Mouse (Mus musculus) stomach, postnatal 0 days (tissue): ENCODE measurements around the gene Dusp15. TPM values are rescaled to one million over a fixed set of nuclear protein-coding genes. Genes with fewer than 3 reads are reported as not detected.

Experiments
- ATAC-seq: fragments of 200-750 bp; cut with Nextera tagmentation; 2 replicates; pipeline ENCODE4 v1.8.0; 2017; ENCODE audit not compliant: low FRiP score, low TSS enrichment
- DNase-seq: peaks from one replicate; pipeline ENCODE4 v3.0.0-alpha.2; 2016; ENCODE audit warnings: low spot score
- H3K27ac ChIP-seq: fragments of 300-500 bp; sonication (generic); replicated peaks from 2 replicates; pipeline ENCODE4 v1.5.1; 2014; ENCODE audit warnings: mild to moderate bottlenecking, control low read depth
- H3K27me3 ChIP-seq: fragments of 300-500 bp; sonication (generic); 2 replicates; pipeline ENCODE4 v1.6.1; 2014; ENCODE audit warnings: low read length; ENCODE audit not compliant: control insufficient read depth, insufficient read depth
- H3K36me3 ChIP-seq: fragments of 300-500 bp; sonication (generic); 2 replicates; pipeline ENCODE4 v1.6.1; 2014; ENCODE audit warnings: low read length, mixed read lengths; ENCODE audit not compliant: control insufficient read depth, insufficient read depth
- H3K4me1 ChIP-seq: fragments of 300-500 bp; sonication (generic); replicated peaks from 2 replicates; pipeline ENCODE4 v1.6.1; 2014; ENCODE audit warnings: antibody characterized with exemption; ENCODE audit not compliant: control insufficient read depth, insufficient read depth
- H3K4me2 ChIP-seq: fragments of 300-500 bp; sonication (generic); replicated peaks from 2 replicates; pipeline ENCODE4 v1.6.1; 2014; ENCODE audit warnings: low read depth, mild to moderate bottlenecking, control low read depth, moderate library complexity
- H3K4me3 ChIP-seq: fragments of 300-500 bp; sonication (generic); 2 replicates; pipeline ENCODE4 v1.5.1; 2014; ENCODE audit warnings: low read depth, low read length, control low read depth
- H3K9ac ChIP-seq: fragments of 300-500 bp; sonication (generic); 2 replicates; pipeline ENCODE4 v1.6.1; 2014; ENCODE audit warnings: mild to moderate bottlenecking, low read length, control low read depth, mixed read lengths
- H3K9me3 ChIP-seq: fragments of 300-500 bp; sonication (generic); 2 replicates; pipeline ENCODE4 v1.6.1; 2016; ENCODE audit warnings: low read length; ENCODE audit not compliant: control insufficient read depth
- CTCF ChIP-seq: IDR thresholded peaks from 2 replicates; pipeline ENCODE4 v1.5.1; 2016; ENCODE audit warnings: antibody characterized with exemption, low read depth, mild to moderate bottlenecking, moderate library complexity
- EP300 ChIP-seq: optimal IDR thresholded peaks from 2 replicates; pipeline ENCODE3; 2016; ENCODE audit warnings: antibody characterized with exemption
- WGBS: fragments of 180-500 bp; shearing (Covaris S2); extraction: QIAGEN DNeasy Blood & Tissue Kit; methylation state at CpG from one replicate; pipeline ENCODE4 v1.1.7; 2014; 5-methylcytosine and 5-hydroxymethylcytosine counted together
- polyA plus RNA-seq: library from polyadenylated mRNA; unstranded; fragments of >200 nt; fragmentation: Nextera tagmentation; extraction: Ambion mirVana; gene quantifications from 2 replicates; pipeline ENCODE4 v1.2.1, GENCODE M21; 2015

The Dusp15 gene
- polyA plus RNA-seq, 1 experiment from 2014 or later = 0.27 TPM

GRCm38 (mm10) chr2:152962091-152962793, 10.7 kb upstream of the Dusp15 start, which contains the start of gene Ttll9:
Ttll9 (plus strand) TSS chr2:152962485.
- Histone ChIP-seq H3K9ac (peak within 1 kb of the TSS; percentile 35; the same call in 1 of the 2 replicates), H3K27me3 (no peaks in the 10 kb centered on the region), H3K27ac (no peak within 1 kb of the TSS), H3K4me3 (peak within 1 kb of the TSS; percentile 35), H3K36me3 (no peaks in the 10 kb centered on the region), H3K9me3 (no peaks in the 10 kb centered on the region), H3K4me1 (no peaks in the 10 kb centered on the region), H3K4me2 (peak within 1 kb of the TSS; percentile 61)
- TF ChIP-seq CTCF = no peak
- no peak for TF ChIP-seq EP300
- ATAC-seq (peak; percentile 79; the same call in 1 of the 2 replicates), DNase-seq (peak; percentile 51)
- WGBS = under 1% methylated on average over 34 of the region's 34 CpGs

GRCm38 (mm10) chr2:152958116-152958515, 6.6 kb upstream of the Dusp15 start:
- no peak for DNase-seq
- WGBS = 72% methylated on average over 3 of the region's 3 CpGs
- no peaks in the 10 kb centered on the region for H3K4me1 ChIP-seq
- TF ChIP-seq CTCF (no peak), EP300 (no peak)
- H3K9me3 ChIP-seq = no peaks in the 10 kb centered on the region
- H3K4me3 ChIP-seq = no peak overlapping the region
- H3K27ac ChIP-seq = no peak overlapping the region
- no peaks in the 10 kb centered on the region for H3K36me3 ChIP-seq
- no peak overlapping the region for H3K4me2 ChIP-seq
- no peak for ATAC-seq
- H3K27me3 ChIP-seq = no peaks in the 10 kb centered on the region
- H3K9ac ChIP-seq = no peak overlapping the region

GRCm38 (mm10) chr2:152951850-152952720, 587 bp upstream of the Dusp15 start:
- DNase-seq (no peak), ATAC-seq (no peak)
- TF ChIP-seq EP300 = no peak
- TF ChIP-seq CTCF = no peak
- peak overlapping the region; percentile 97 for H3K4me2 ChIP-seq
- H3K4me3 ChIP-seq = peak overlapping the region; percentile 52
- peak overlapping the region; percentile 50 for H3K9ac ChIP-seq
- no peaks in the 10 kb centered on the region for H3K36me3 ChIP-seq
- no peak overlapping the region for H3K27ac ChIP-seq
- H3K4me1 ChIP-seq = 0 out of 2 replicates have a peak, but pooled peaks cover 2% of the 10 kb centered on the region
- H3K27me3 ChIP-seq = peaks cover 9% of the 10 kb centered on the region; the same call in 1 of the 2 replicates
- no peaks in the 10 kb centered on the region for H3K9me3 ChIP-seq
- WGBS = 19% methylated on average over 13 of the region's 13 CpGs

DNA sequence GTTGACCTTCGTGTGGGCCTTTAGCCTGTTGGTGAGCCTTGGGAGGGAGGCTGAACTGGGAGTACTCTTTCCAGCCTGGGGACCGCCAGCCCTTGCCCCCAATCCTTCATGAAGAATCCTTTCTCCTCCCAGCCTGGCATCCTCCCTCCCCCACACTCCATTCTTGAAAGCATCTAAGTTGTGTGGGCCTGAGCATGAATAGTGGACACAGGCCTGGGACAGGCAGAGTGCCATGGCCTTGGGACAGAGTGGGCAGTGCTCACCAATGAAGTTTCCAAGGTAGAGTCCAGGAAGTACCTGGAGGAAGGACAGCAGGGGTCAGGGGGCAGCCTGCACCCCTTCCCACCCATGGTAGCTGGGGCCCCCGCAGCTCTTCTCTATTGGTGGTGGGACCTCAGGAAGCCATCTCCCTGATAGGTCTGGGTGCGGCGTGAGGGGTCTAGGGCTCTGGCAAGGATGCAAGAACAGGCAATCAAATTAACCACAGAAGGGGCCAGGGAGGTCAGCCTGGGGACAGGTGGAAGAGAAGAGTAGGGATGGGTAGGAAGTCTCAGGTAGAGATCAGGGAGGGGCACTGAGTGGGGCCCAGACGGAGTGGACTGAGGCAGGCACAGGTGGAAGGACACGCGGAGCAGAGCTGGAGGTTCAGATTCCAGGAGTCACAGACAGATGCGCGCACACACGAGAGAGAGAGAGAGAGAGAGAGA, 987 bp downstream of the Dusp15 start:
- Histone ChIP-seq H3K4me3 (no peak overlapping the region), H3K36me3 (no peaks in the 10 kb centered on the region), H3K4me1 (0 out of 2 replicates have a peak, but pooled peaks cover 2% of the 10 kb centered on the region), H3K9ac (no peak overlapping the region), H3K27me3 (peaks cover 9% of the 10 kb centered on the region; the same call in 1 of the 2 replicates), H3K27ac (no peak overlapping the region), H3K4me2 (peak overlapping the region; percentile 97), H3K9me3 (no peaks in the 10 kb centered on the region)
- TF ChIP-seq EP300 (no peak), CTCF (no peak)
- DNase-seq = no peak
- no peak for ATAC-seq
- WGBS = 35% methylated on average over 11 of the region's 11 CpGs

DNA sequence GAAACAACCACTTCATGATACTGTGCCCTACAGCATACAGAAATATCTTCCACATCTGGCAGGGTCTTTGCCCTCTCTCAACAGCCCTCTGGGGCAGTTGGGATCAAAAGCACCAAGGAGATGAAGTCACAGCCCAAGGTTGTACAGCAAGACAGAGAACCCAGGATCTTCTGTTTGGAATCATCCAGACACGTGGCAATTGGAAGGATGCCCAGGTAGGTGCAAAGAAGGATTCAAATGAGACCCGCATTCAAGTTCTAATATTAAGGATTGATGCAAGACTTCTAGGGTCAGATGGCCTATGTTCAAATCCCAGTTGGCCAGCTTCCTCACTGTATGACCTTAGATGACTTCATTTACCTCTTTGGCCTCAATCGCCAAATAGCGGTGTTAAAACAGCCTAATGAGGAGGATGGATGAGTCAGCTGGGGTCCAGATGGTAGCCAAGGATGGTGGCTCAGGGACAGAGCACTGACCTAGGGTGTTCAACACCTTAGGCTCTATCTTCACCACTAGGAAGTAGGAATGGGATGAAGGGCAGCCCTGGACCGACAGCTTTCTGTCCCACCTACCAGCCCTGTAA, 3.0 kb downstream of the Dusp15 start:
- Histone ChIP-seq H3K9me3 (no peaks in the 10 kb centered on the region), H3K36me3 (no peaks in the 10 kb centered on the region), H3K27ac (no peak overlapping the region), H3K27me3 (peaks cover 11% of the 10 kb centered on the region; the same call in 1 of the 2 replicates), H3K9ac (no peak overlapping the region), H3K4me2 (no peak overlapping the region), H3K4me3 (no peak overlapping the region), H3K4me1 (0 out of 2 replicates have a peak, but pooled peaks cover 2% of the 10 kb centered on the region)
- WGBS = 86% methylated on average over 5 of the region's 5 CpGs
- TF ChIP-seq EP300 (no peak), CTCF (no peak)
- DNase-seq (no peak), ATAC-seq (no peak)
